Mouse (Mus musculus): ENCODE results near the gene 1700020D05Rik.

DNA sequence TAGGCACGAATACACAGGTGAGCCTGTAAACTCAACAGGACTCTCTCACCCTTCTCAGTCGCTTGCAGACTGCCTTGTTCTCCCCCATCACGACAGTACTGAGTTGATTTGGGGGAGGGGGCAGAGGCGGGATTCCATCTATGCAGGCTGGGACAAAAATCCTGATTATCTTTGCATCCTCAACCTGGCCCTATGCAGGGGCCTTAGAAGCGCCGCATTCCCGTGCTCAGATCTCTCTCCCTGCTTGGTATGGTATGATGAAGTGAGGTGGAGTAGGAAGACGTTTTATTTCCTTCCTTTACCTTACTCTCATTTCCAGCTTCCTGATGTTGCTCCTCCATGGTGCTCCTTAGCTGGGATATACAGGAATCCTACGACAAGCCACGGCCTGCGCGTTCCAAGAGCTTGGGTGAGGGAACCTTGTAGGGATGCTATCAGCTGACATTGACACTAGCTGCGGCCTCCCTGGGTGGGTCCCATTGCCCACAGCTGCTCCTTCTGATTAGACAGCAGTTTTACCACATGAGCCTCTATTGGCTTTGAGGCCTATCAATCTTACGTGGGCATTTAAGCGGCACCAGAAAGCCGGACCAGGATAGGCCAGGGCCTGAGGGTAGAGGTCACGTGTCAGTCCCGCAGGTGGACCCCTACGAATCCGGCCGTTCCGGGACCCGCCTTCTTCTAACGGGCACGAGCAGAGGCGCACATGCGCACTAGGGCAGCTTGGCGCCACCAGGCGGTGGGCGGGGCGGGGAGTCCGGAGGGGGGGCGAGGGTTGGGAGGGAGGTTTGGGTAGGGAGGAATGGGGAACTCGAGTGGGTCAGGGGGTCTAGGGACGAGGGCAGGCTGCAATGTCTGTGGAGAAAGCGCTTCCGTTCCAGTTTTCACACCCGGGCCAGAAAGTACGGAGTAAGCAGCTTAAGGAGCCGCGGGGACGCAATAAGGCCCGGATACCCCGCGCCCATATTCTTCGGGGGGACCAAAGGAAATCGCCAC lies 6.7 kb upstream of the 1700020D05Rik start, which contains the start of gene Snx32:
- peak; percentile 35 for TF ChIP-seq CTCF (IDR thresholded peaks at IDR 0.05; ENCODE audit: low read depth)
- no peak for TF ChIP-seq EP300 (IDR thresholded peaks at IDR 0.05; ENCODE audit: low read depth)

Measured in heart, postnatal 0 days (tissue).